Mouse (Mus musculus) CH12.LX (cell line): Measurements from ENCODE around the gene Vac14.

Source experiments
- CHD1 ChIP-seq: IDR thresholded peaks from 2 replicates; pipeline ENCODE4 v1.6.1; 2012; ENCODE audit warnings: low read depth, low read length, improper control_type of control experiment, inconsistent platforms
- CHD2 ChIP-seq: IDR thresholded peaks from 2 replicates; pipeline ENCODE4 v1.6.1; 2011; ENCODE audit warnings: low read length, improper control_type of control experiment
- CTCF ChIP-seq, 2 experiments: IDR thresholded peaks in 1 of 2; conservative IDR thresholded peaks in 1 of 2; 2 replicates each; pipeline ENCODE4 v1.5.1; 2011 to 2012; ENCODE audit warnings: low read depth in 2 of 2, low read length in 2 of 2, improper control_type of control experiment in 1 of 2, inconsistent platforms in 1 of 2, mild to moderate bottlenecking in 1 of 2, moderate library complexity in 1 of 2
- ELF1 ChIP-seq: IDR thresholded peaks from 2 replicates; pipeline ENCODE4 v1.6.1; 2014; ENCODE audit warnings: low read depth, mild to moderate bottlenecking, inconsistent platforms, low read length, improper control_type of control experiment
- EP300 ChIP-seq: IDR thresholded peaks from 2 replicates; pipeline ENCODE4 v1.6.1; 2011; ENCODE audit warnings: low read length, improper control_type of control experiment
- IRF4 ChIP-seq: IDR thresholded peaks from 2 replicates; pipeline ENCODE4 v1.6.1; 2014; ENCODE audit warnings: low read depth, mild to moderate bottlenecking, inconsistent platforms, low read length, improper control_type of control experiment
- MAZ ChIP-seq: IDR thresholded peaks from 2 replicates; pipeline ENCODE4 v1.6.1; 2012; ENCODE audit warnings: low read depth, mild to moderate bottlenecking, inconsistent platforms, low read length, improper control_type of control experiment, moderate library complexity
- MEF2A ChIP-seq: IDR thresholded peaks from 2 replicates; pipeline ENCODE4 v1.6.1; 2014; ENCODE audit warnings: low read depth, mild to moderate bottlenecking, inconsistent platforms, low read length, improper control_type of control experiment, borderline replicate concordance
- POLR2A ChIP-seq: IDR thresholded peaks from 2 replicates; pipeline ENCODE4 v1.6.1; 2011; ENCODE audit warnings: low read depth, mild to moderate bottlenecking, improper control_type of control experiment, low read length
- SMC3 ChIP-seq: IDR thresholded peaks from 2 replicates; pipeline ENCODE4 v1.6.1; 2011; ENCODE audit warnings: low read depth, low read length, improper control_type of control experiment
- ZC3H11A ChIP-seq: IDR thresholded peaks from 2 replicates; pipeline ENCODE4 v1.6.1; 2012; ENCODE audit warnings: low read depth, mild to moderate bottlenecking, inconsistent platforms, low read length, improper control_type of control experiment
- ZMIZ1 ChIP-seq: IDR thresholded peaks from 2 replicates; pipeline ENCODE4 v1.6.1; 2012; ENCODE audit warnings: low read depth, mild to moderate bottlenecking, inconsistent platforms, low read length, improper control_type of control experiment

DNA sequence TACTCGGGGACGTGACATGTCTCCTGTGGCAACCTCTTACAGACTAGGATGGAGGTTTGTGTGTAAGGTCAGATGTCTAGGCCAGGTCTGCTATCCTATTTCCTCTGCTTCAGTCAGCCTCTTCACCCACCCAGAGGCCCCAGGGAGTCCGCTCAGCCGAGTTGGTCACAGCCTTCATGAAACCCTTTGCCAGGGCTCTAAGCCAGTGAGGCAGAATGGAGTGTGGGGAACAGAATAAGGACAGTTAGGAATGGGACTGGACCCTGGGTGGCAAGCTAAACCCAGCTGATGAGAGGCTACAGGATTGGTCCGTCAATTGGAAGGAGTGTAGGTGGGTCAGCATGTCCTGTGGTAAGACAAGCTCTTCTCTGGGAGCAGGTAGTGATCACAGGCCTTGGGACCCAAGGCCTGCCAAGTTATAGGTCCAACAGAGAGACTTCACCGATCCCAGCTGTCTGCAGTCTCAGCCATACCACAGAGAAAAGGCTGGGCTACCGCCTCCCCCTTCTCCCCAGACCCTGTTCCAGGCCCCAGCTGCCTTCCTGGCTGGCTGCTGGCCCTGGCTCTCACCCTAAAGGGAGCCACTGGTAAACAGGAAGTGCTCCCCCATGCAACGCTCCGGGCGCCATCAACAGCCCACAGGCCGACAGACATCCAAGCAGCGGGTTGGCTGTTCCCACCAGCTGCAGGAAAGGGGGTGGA is 100.7 kb downstream of the Vac14 start:
- TF ChIP-seq EP300 (no peak), CHD2 (no peak), MEF2A (no peak), SMC3 (no peak), CHD1 (no peak), CTCF (conservative IDR thresholded peaks at IDR 0.05 in 1 of 2, IDR thresholded peaks at IDR 0.05 in 1 of 2; ENCODE audit: low read depth in 2 of 2, low read length in 2 of 2) (no peak), ZC3H11A (no peak), ELF1 (no peak), ZMIZ1 (no peak), POLR2A (no peak), MAZ (no peak), IRF4 (no peak)
